Mouse (Mus musculus) heart, embryonic 13.5 days (tissue): ENCODE measurements around the gene Pla2g6. TPM values are rescaled to one million over a fixed set of nuclear protein-coding genes. Genes with fewer than 3 reads are reported as not detected.

ENCODE experiments used
- ATAC-seq: fragments of 200-750 bp; cut with Nextera tagmentation; 2 replicates; pipeline ENCODE4 v1.8.0; 2017; ENCODE audit warnings: moderate TSS enrichment; ENCODE audit not compliant: insufficient number of reproducible peaks, low FRiP score, low TSS enrichment; ENCODE audit errors: extremely low read depth
- H3K27ac ChIP-seq: fragments of 300-500 bp; sonication (generic); replicated peaks from 2 replicates; pipeline ENCODE4 v1.5.1; 2015; ENCODE audit warnings: moderate library complexity, mild to moderate bottlenecking, inconsistent platforms
- H3K27me3 ChIP-seq: fragments of 300-500 bp; sonication (generic); replicated peaks from 2 replicates; pipeline ENCODE4 v1.6.1; 2015; ENCODE audit warnings: mild to moderate bottlenecking, inconsistent platforms
- H3K36me3 ChIP-seq: fragments of 300-500 bp; sonication (generic); 2 replicates; pipeline ENCODE4 v1.6.1; 2015; ENCODE audit warnings: mild to moderate bottlenecking, inconsistent platforms
- H3K4me1 ChIP-seq: fragments of 300-500 bp; sonication (generic); 2 replicates; pipeline ENCODE4 v1.6.1; 2015; ENCODE audit warnings: inconsistent platforms
- H3K4me2 ChIP-seq: fragments of 300-500 bp; sonication (generic); 2 replicates; pipeline ENCODE4 v1.6.1; 2015; ENCODE audit warnings: inconsistent platforms, mild to moderate bottlenecking, moderate library complexity
- H3K4me3 ChIP-seq: fragments of 300-500 bp; sonication (generic); 2 replicates; pipeline ENCODE4 v1.5.1; 2015; ENCODE audit warnings: moderate library complexity, mild to moderate bottlenecking, inconsistent platforms
- H3K9ac ChIP-seq: fragments of 300-500 bp; sonication (generic); 2 replicates; pipeline ENCODE4 v1.6.1; 2015; ENCODE audit warnings: inconsistent platforms, mild to moderate bottlenecking, moderate library complexity
- H3K9me3 ChIP-seq: fragments of 300-500 bp; sonication (generic); 2 replicates; pipeline ENCODE4 v1.6.1; 2016; ENCODE audit warnings: inconsistent platforms
- WGBS: fragments of 180-500 bp; shearing (Covaris S2); methylation state at CpG from one replicate; pipeline ENCODE4 v1.1.7; 2015; ENCODE audit warnings: mixed read lengths; 5-methylcytosine and 5-hydroxymethylcytosine counted together
- polyA plus RNA-seq: library from polyadenylated mRNA; unstranded; fragments of >200 nt; fragmentation: Nextera tagmentation; extraction: Ambion mirVana; gene quantifications from 2 replicates; pipeline ENCODE4 v1.2.1, GENCODE M21; 2015

The Pla2g6 gene
- polyA plus RNA-seq, 1 experiment from 2014 or later, result 12.2 TPM

DNA sequence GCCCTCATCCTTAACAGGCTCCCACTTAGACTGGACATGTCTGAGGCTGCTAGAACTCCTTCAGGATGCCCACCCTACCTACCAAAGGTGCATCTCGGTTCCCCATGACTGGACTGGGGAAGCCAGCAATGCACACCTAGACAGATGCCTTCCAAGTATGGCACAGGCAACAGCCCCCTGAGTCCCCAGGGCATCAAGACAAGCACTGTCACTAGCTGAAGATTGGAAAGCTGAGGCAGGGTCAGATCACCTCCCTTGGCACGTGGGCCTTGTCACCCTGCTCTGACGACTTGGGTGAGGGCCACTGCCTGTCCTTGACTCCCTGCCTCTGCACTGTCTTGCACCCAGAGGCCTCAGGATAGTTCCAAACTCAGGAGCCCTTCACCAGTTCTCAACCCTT is 39.8 kb downstream of the Pla2g6 start:
- ATAC-seq, result no peak
- Histone ChIP-seq H3K27ac (no peak overlapping the region), H3K36me3 (peaks cover 6% of the 10 kb centered on the region; the same call in 1 of the 2 replicates), H3K4me1 (no peaks in the 10 kb centered on the region), H3K9me3 (no peaks in the 10 kb centered on the region), H3K27me3 (no peaks in the 10 kb centered on the region), H3K4me3 (no peak overlapping the region), H3K9ac (no peak overlapping the region), H3K4me2 (no peak overlapping the region)
- 76% methylated on average over 3 of the region's 3 CpGs for WGBS

- no peak overlapping the region for H3K9ac ChIP-seq
- ATAC-seq, result no peak
- H3K4me2 ChIP-seq, result no peak overlapping the region
- peaks cover 6% of the 10 kb centered on the region; the same call in 1 of the 2 replicates for H3K36me3 ChIP-seq
- no peaks in the 10 kb centered on the region for H3K27me3 ChIP-seq
- no peak overlapping the region for H3K27ac ChIP-seq
- no peaks in the 10 kb centered on the region for H3K9me3 ChIP-seq
- H3K4me3 ChIP-seq, result no peak overlapping the region
- no peaks in the 10 kb centered on the region for H3K4me1 ChIP-seq
- 84% methylated on average over 7 of the region's 7 CpGs for WGBS
Observed at GRCm38 (mm10) chr15:79287091-79287490, 41.1 kb downstream of the Pla2g6 start.

DNA sequence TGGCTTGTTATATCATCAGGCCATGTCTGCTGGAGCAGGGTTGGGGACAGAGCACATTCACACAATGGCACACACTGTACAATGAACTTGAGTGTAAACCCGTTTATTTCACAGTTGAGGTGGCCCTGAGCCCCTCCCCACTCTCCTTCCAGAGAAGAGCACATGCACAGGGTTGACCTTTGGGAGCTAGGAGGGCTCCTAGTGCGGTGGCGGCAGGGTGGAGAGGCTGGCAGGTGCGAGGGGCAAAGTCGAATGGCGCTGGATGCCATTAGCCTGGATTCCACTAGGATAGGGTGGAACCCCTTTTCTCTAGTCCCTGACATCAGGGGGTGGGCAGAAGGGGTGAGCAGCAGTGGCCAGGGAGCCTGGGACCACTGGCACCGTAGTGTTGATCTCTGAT is 42.0 kb downstream of the Pla2g6 start:
- WGBS, result 83% methylated on average over 7 of the region's 7 CpGs
- Histone ChIP-seq H3K4me2 (no peak overlapping the region), H3K4me1 (0 out of 2 replicates have a peak, but pooled peaks cover 4% of the 10 kb centered on the region), H3K27ac (no peak overlapping the region), H3K27me3 (no peaks in the 10 kb centered on the region), H3K36me3 (peaks cover 6% of the 10 kb centered on the region; the same call in 1 of the 2 replicates), H3K9me3 (no peaks in the 10 kb centered on the region), H3K4me3 (no peak overlapping the region), H3K9ac (no peak overlapping the region)
- no peak for ATAC-seq

- Histone ChIP-seq H3K36me3 (peaks cover 6% of the 10 kb centered on the region; the same call in 1 of the 2 replicates), H3K4me2 (no peak within 1 kb of the TSS), H3K9me3 (no peaks in the 10 kb centered on the region), H3K9ac (no peak within 1 kb of the TSS), H3K4me1 (peaks cover 4% of the 10 kb centered on the region; the same call in 1 of the 2 replicates), H3K27ac (no peak within 1 kb of the TSS), H3K4me3 (no peak within 1 kb of the TSS), H3K27me3 (no peaks in the 10 kb centered on the region)
- WGBS, result 70% methylated on average over 10 of the region's 10 CpGs
- ATAC-seq, result no peak
Observed at GRCm38 (mm10) chr15:79285399-79285798, 42.8 kb downstream of the Pla2g6 start, which contains the start of gene Baiap2l2. Baiap2l2 (minus strand) TSS chr15:79285537.

GRCm38 (mm10) chr15:79283371-79283770 is 44.8 kb downstream of the Pla2g6 start:
- WGBS, result 86% methylated on average over 4 of the region's 4 CpGs
- Histone ChIP-seq H3K27ac (no peak overlapping the region), H3K36me3 (peaks cover 6% of the 10 kb centered on the region; the same call in 1 of the 2 replicates), H3K9me3 (no peaks in the 10 kb centered on the region), H3K4me3 (no peak overlapping the region), H3K4me2 (no peak overlapping the region), H3K9ac (no peak overlapping the region), H3K4me1 (peaks cover 4% of the 10 kb centered on the region; the same call in 1 of the 2 replicates), H3K27me3 (no peaks in the 10 kb centered on the region)
- no peak for ATAC-seq

- H3K4me1 ChIP-seq, result peaks cover 4% of the 10 kb centered on the region; the same call in 1 of the 2 replicates
- no peaks in the 10 kb centered on the region for H3K27me3 ChIP-seq
- H3K9ac ChIP-seq, result no peak overlapping the region
- no peak overlapping the region for H3K4me3 ChIP-seq
- H3K4me2 ChIP-seq, result no peak overlapping the region
- H3K36me3 ChIP-seq, result peaks cover 6% of the 10 kb centered on the region; the same call in 1 of the 2 replicates
- no peak for ATAC-seq
- 72% methylated on average over 5 of the region's 5 CpGs for WGBS
- no peak overlapping the region for H3K27ac ChIP-seq
- H3K9me3 ChIP-seq, result no peaks in the 10 kb centered on the region
Observed at GRCm38 (mm10) chr15:79282434-79282833, 45.8 kb downstream of the Pla2g6 start.

- Histone ChIP-seq H3K4me3 (no peak overlapping the region), H3K27me3 (no peaks in the 10 kb centered on the region), H3K27ac (no peak overlapping the region), H3K9me3 (no peaks in the 10 kb centered on the region), H3K4me1 (peaks cover 4% of the 10 kb centered on the region; the same call in 1 of the 2 replicates), H3K9ac (no peak overlapping the region), H3K4me2 (no peak overlapping the region), H3K36me3 (peaks cover 4% of the 10 kb centered on the region; the same call in 1 of the 2 replicates)
- ATAC-seq, result no peak
- WGBS, result 69% methylated on average over 1 of the region's 1 CpGs
Observed at GRCm38 (mm10) chr15:79281389-79281788, 46.8 kb downstream of the Pla2g6 start.

GRCm38 (mm10) chr15:79280850-79281249 is 47.3 kb downstream of the Pla2g6 start:
- Histone ChIP-seq H3K27ac (no peak overlapping the region), H3K27me3 (no peaks in the 10 kb centered on the region), H3K9me3 (no peaks in the 10 kb centered on the region), H3K9ac (no peak overlapping the region), H3K4me2 (no peak overlapping the region), H3K36me3 (no peaks in the 10 kb centered on the region), H3K4me3 (no peak overlapping the region), H3K4me1 (peaks cover 4% of the 10 kb centered on the region; the same call in 1 of the 2 replicates)
- WGBS, result 53% methylated on average over 5 of the region's 5 CpGs
- ATAC-seq, result no peak

- H3K27ac ChIP-seq, result no peak overlapping the region
- peaks cover 4% of the 10 kb centered on the region; the same call in 1 of the 2 replicates for H3K4me1 ChIP-seq
- WGBS, result 30% methylated on average over 6 of the region's 6 CpGs
- ATAC-seq, result no peak
- H3K27me3 ChIP-seq, result no peaks in the 10 kb centered on the region
- H3K9ac ChIP-seq, result no peak overlapping the region
- H3K9me3 ChIP-seq, result no peaks in the 10 kb centered on the region
- H3K4me2 ChIP-seq, result no peak overlapping the region
- no peak overlapping the region for H3K4me3 ChIP-seq
- H3K36me3 ChIP-seq, result no peaks in the 10 kb centered on the region
Observed at GRCm38 (mm10) chr15:79280209-79280608, 48.0 kb downstream of the Pla2g6 start.

DNA sequence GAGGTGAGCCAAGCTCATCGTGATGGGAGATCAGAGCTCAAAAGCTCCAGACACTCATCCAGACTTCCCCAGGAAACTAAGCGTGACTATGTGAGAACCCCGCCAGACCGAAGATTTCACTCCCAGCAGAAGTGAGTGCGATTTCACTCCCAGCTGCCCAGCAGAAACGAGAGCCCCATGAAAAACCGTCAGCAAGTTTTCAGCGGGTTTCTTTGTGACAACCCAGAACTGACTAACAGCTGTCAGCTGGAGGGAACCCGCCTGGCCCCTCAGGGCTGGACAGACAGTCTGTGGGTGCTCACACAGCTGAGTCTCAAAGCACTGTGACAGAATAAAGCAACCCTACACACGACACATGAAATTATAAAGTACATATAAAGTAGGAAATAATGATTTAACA is 50.5 kb downstream of the Pla2g6 start:
- no peak overlapping the region for H3K27ac ChIP-seq
- H3K9me3 ChIP-seq, result no peaks in the 10 kb centered on the region
- ATAC-seq, result no peak
- no peaks in the 10 kb centered on the region for H3K36me3 ChIP-seq
- H3K27me3 ChIP-seq, result 0 out of 2 replicates have a peak, but pooled peaks cover 6% of the 10 kb centered on the region
- no peak overlapping the region for H3K4me2 ChIP-seq
- WGBS, result 56% methylated on average over 10 of the region's 10 CpGs
- H3K9ac ChIP-seq, result no peak overlapping the region
- H3K4me3 ChIP-seq, result no peak overlapping the region
- H3K4me1 ChIP-seq, result peaks cover 4% of the 10 kb centered on the region; the same call in 1 of the 2 replicates

- Histone ChIP-seq H3K27ac (no peak overlapping the region), H3K9ac (no peak overlapping the region), H3K4me2 (no peak overlapping the region), H3K27me3 (peaks cover 29% of the 10 kb centered on the region), H3K9me3 (no peaks in the 10 kb centered on the region), H3K36me3 (no peaks in the 10 kb centered on the region), H3K4me1 (peaks cover 10% of the 10 kb centered on the region), H3K4me3 (no peak overlapping the region)
- ATAC-seq, result no peak
- WGBS, result 45% methylated on average over 10 of the region's 10 CpGs
Observed at GRCm38 (mm10) chr15:79273020-79273419, 55.2 kb downstream of the Pla2g6 start.

- Histone ChIP-seq H3K4me1 (peaks cover 10% of the 10 kb centered on the region), H3K4me2 (peak overlapping the region; percentile 78), H3K36me3 (no peaks in the 10 kb centered on the region), H3K27ac (no peak overlapping the region), H3K9ac (peak overlapping the region; percentile 79), H3K27me3 (peaks cover 46% of the 10 kb centered on the region), H3K4me3 (peak overlapping the region; percentile 46), H3K9me3 (no peaks in the 10 kb centered on the region)
- no peak for ATAC-seq
- 13% methylated on average over 17 of the region's 17 CpGs for WGBS
Observed at GRCm38 (mm10) chr15:79271124-79271746, 57.0 kb downstream of the Pla2g6 start.
